Mouse (Mus musculus): ENCODE measurements around the gene Atp2c2.

Atp2c2 gene

DNA sequence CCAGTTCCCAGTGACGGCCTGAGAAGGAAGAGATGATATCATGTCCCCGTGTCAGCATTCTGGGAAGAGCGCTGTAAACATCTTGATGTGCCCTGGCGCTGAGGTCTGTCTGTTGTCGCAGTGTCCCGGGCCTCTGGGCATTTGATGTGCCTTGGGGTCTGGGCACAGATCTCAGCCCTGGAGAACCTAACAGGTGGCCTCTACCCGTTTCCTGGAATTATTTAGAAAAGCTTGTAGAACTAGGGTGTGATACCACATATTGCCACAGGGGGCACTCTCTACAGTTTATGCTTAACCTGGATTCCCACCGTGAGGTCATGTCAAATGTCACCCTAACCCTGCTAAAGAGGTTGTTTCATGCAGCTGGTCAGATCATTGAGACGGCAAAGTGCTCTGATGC is 18.0 kb downstream of the Atp2c2 start:
- TF ChIP-seq GATA4 (IDR thresholded peaks at IDR 0.05; ENCODE audit: insufficient replicate concordance, low read length), result no peak

DNA sequence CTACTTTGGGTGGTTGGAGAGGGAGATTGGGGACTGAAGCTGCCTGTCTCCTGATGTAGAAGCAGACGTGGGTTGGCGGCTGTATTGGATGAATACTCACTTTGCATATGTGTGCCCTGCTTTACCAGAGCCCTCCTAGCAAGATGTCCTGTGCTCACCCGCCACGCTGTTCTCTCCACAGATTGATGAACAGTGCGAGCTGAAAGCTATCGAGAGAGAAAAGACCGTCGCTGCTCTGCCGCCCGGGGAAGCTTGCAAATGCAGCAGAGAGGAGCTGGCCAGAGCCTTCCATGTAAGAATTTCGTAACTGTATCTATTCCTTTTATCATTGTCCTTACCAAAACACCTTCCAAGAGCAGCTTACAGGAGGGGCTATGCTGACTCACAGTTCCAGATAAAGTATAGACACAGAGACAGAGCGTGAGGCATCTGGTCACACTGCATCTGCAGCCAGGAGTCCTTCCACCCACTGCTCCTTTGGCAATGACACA is 19.2 kb downstream of the Atp2c2 start:
- no peak for TF ChIP-seq GATA4 (IDR thresholded peaks at IDR 0.05; ENCODE audit: insufficient replicate concordance, low read length)

DNA sequence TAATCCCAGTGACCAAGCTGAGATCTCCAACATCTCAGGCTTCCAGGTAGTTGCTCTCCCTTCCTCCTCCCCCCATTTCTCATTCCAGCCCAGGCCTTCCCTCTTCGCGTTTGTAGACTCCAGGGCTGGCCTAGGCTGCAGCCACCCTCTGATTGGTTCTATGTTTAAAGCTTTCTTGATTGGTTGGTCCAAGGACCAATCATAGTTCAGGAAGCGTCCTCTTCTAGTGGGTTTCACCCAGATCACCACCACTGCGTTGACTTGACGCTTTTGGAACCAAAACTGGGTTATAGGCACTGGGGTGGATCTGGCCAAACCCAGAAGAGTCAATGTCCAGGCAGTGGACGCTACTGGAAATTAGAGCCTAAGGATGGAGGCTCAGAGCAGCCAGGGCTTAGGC is 22.5 kb downstream of the Atp2c2 start:
- TF ChIP-seq GATA4 (IDR thresholded peaks at IDR 0.05; ENCODE audit: insufficient replicate concordance, low read length), result no peak

GRCm38 (mm10) chr8:119723676-119724075 is 23.9 kb downstream of the Atp2c2 start:
- TF ChIP-seq GATA4 (IDR thresholded peaks at IDR 0.05; ENCODE audit: insufficient replicate concordance, low read length), result no peak

- TF ChIP-seq GATA4 (IDR thresholded peaks at IDR 0.05; ENCODE audit: insufficient replicate concordance, low read length), result no peak
Measured at GRCm38 (mm10) chr8:119724596-119724995, 24.8 kb downstream of the Atp2c2 start.

DNA sequence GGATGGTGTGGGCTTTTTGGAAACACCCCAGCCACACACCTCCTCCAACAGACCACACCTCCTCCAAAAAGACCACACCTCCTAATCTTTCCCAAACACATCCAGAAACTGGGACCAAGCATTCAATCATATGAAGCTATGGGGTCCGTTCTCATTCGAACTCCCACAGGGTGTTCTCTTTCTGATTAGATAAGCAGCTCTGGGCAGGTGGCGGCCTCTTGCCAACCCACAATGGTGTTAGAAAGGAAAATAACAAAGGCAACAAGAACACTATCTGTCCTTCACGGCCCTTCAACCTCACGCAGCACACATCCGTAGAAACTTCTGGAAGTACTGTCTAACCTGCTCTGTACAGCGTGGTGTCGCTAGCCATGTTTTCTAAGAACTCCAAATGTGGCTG is 27.3 kb downstream of the Atp2c2 start:
- TF ChIP-seq GATA4 (IDR thresholded peaks at IDR 0.05; ENCODE audit: insufficient replicate concordance, low read length), result no peak

- no peak for TF ChIP-seq GATA4 (IDR thresholded peaks at IDR 0.05; ENCODE audit: insufficient replicate concordance, low read length)
Measured at GRCm38 (mm10) chr8:119728351-119728895, 28.6 kb downstream of the Atp2c2 start.

GRCm38 (mm10) chr8:119732072-119732471 is 32.3 kb downstream of the Atp2c2 start:
- TF ChIP-seq GATA4 (IDR thresholded peaks at IDR 0.05; ENCODE audit: insufficient replicate concordance, low read length), result no peak

- no peak for TF ChIP-seq GATA4 (IDR thresholded peaks at IDR 0.05; ENCODE audit: insufficient replicate concordance, low read length)
Measured at GRCm38 (mm10) chr8:119736348-119736917, 36.6 kb downstream of the Atp2c2 start.

DNA sequence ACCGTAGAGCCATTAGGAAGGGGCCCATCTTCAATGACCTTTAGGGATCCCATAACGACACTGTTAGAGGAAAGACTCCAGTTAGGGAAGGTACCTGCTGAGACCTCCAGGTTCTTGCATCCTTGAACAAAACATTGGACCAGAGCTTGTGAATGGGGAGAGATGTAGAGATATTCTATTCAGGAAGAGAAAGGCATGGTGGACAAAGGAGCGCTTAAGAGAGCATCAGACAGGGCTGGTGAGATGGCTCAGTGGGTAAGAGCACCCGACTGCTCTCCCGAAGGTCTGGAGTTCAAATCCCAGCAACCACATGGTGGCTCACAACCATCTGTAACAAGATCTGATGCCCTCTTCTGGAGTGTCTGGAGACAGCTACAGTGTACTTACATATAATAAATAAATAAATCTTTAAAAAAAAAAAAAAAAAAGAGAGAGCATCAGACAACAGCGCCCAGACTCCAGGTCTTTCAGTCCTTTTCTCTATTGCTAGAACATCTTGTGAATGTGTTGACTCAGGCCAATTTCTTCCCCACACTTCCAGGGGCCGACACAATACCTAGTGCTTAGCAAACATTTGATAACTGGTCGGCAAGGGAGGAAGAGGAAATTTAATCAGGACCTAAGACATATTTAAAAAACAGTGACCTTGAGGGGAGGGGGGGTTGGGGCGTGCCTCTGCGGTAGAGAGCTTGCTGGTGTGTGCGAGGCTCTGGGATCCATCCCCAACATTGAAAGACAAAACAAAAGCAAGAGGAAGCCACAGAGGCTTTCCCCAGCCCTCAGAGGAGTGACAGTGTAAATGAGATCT is 37.5 kb downstream of the Atp2c2 start:
- peak; percentile 27; the same call in 1 of the 2 replicates for TF ChIP-seq GATA4 (IDR thresholded peaks at IDR 0.05; ENCODE audit: insufficient replicate concordance, low read length)

DNA sequence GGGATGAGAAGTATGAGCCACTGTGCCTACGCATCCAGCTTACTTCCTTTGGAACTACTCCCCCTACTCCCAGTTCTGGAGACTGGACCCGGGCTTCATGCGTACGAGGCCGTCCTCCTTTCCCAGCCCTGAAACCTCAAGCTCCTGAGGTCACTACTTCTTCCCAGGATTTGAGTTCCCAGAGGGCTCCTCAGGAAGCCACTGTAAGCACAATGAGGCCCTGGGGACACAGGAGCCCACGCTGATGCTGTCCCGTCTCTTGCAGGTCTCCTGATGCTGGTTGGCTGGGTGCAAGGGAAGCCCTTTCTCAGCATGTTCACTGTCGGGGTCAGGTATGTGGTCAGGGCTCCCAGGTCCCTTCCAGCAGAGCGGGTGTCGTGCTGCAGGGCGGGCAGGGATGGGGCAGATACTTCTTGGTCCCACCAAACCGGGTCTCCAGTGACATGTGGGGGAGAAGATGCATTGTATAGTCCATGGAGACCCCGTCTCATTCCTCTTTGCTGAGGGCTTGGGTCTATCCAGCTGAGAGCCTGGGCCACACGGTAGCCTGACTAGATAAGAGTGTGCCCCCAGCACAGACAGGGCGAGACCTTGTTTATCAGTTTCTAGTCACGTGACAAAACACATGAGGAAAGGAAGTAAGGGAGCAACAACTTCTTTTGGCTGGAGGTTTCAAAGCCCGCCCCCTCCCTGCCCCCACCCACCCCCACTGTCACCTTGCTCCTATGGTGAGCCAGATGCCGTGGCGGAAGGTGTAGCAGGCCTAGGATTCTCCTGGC is 38.5 kb downstream of the Atp2c2 start:
- TF ChIP-seq GATA4 (IDR thresholded peaks at IDR 0.05; ENCODE audit: insufficient replicate concordance, low read length), result no peak

GRCm38 (mm10) chr8:119740634-119741033 is 40.8 kb downstream of the Atp2c2 start:
- no peak for TF ChIP-seq GATA4 (IDR thresholded peaks at IDR 0.05; ENCODE audit: insufficient replicate concordance, low read length)

GRCm38 (mm10) chr8:119742409-119742808 is 42.6 kb downstream of the Atp2c2 start:
- no peak for TF ChIP-seq GATA4 (IDR thresholded peaks at IDR 0.05; ENCODE audit: insufficient replicate concordance, low read length)

DNA sequence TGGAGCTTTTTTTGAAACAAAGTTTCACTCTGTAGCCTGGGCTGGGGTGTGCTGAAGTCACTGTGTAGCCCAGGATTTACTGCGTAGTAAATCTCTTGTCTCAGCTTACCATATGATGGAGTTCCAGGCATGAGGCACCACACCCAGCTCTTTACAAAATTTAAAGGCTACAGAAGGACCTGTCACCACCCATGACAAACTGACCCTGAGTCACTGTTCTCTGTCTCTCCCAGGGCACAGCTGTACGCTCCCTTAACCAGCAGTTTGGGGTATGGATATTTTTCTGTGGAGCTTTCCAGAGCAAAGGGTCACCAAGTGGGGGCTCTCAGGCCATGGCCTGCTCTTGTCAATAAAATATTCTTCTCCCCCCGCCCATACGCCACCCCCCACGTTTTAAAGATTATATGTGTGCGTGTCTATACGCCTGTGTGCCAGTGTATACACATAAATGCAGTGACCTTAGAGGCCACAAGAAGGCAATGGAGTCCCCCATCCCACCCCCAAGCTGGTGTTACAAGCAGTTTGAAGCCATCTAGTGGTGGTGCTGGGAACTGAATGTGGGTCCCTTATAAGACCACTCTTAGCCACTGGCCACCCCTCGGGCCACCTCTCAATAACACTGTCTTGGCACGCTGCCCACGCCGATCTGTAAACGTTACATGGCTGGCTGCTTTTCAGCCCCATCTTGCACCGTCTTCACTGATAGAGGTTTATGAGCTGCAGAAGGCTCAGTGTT is 43.6 kb downstream of the Atp2c2 start:
- no peak for TF ChIP-seq GATA4 (IDR thresholded peaks at IDR 0.05; ENCODE audit: insufficient replicate concordance, low read length)

- TF ChIP-seq GATA4 (IDR thresholded peaks at IDR 0.05; ENCODE audit: insufficient replicate concordance, low read length), result no peak
Measured at GRCm38 (mm10) chr8:119744604-119745003, 44.8 kb downstream of the Atp2c2 start.
